Mouse (Mus musculus): Measurements from ENCODE around the gene Syne1.

Syne1 gene

GRCm38 (mm10) chr10:5305555-5305954 is 245.7 kb downstream of the Syne1 start:
- DNase-seq (ENCODE audit: low read depth): peak; percentile 93

- peak; percentile 37 for DNase-seq (ENCODE audit: low read depth)
Measured at GRCm38 (mm10) chr10:5295291-5295891, 255.9 kb downstream of the Syne1 start.

- no peak for DNase-seq (ENCODE audit: low read depth)
Measured at GRCm38 (mm10) chr10:5289575-5289909, 261.7 kb downstream of the Syne1 start.

DNA sequence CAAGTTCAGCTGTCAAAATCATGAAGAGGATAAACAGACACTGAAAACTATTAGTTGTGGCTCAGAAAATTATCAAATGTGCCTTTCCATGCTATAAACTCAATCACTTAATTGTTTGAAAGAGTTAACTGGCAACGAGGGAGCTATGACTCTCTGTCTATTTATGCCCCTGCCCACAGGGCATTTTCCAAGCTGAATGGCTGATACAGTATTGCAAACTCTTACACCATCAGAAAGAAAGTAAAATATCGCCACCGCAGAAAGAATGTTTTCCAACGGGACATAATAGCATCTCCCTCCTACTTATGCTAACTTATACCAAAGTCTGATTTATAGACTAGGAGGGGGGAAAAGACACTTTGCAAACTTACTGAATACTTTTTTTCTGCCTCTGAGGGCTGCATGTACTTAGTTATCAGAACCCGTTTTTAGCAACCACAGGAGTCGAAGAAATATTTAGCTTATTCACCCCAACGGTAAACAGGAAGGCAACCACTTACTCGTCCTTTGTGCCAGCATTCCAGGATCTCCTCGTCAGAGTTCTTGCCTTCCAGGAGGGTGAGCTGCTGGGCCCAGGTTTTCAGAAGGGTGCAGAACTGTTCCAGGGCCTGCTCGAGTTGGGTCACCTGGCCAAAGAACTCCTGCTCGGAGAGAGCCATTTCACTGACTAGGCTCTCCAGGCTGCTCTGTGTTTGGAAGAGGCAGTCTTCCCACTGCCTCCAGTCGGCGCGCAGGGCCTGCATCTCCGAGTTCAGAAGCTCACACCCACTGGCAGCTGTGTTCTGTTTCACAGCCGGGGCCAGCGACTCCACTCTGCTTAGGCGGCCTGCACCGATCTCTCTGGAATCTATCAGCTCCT is 262.3 kb downstream of the Syne1 start:
- DNase-seq (ENCODE audit: low read depth): peak; percentile 92

DNA sequence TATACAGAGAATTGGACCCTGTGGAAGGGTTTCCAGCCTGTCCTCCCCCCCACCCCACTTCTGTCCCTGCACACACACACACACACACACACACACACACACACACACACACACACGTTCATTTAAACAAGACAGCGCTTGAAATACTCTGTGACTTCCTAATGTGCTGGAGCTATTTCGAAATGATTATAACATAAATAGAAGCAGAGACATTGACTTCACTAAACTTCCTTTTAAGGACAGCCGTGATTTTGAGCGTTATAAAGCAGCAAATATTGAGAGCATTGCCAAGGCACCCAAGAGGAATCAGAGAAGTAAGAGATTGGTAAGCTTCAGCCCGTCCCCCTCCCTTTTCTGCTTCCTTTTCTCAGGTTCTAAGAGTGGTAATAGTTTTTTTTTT is 263.0 kb downstream of the Syne1 start:
- peak; percentile 78 for DNase-seq (ENCODE audit: low read depth)

DNA sequence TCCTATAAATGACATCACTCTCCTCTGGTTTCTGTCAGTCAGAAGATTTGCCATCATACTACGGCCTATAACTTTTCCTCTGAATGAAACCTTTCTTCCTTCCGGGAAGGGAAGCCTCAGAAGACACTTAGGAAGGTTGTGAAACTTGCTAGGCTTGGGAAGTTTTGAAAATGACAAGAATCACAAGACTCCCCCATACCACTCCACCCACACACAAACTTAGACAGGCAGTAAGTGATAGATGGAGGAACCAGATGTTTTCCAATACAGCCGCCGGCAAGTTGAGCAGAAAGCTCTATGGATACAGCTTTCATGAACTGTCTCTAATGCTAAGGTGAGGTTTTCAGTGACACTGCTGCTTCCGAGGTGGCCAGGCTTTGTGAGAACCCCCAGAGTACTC is 275.5 kb downstream of the Syne1 start:
- no peak for DNase-seq (ENCODE audit: low read depth)

DNA sequence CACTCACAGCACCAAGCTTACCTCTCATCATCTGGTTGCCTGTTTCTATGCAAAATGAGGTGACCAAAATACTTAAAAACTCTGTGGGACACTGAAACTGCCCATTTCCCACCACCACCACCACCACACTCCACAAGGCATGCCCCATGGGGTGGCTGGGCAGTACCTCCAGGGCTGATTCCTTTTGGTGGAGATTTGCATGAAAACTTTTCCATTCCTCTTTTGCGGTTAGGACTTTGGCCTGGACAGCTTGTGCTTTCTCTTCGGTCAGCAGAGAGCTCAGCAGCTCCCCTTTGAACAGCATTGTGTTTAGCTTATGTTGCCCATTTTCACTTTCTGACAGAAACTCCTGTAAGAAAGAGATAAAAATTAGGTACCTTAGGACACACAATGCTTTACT is 280.6 kb downstream of the Syne1 start:
- DNase-seq (ENCODE audit: low read depth): no peak

- no peak for DNase-seq (ENCODE audit: low read depth)
Measured at GRCm38 (mm10) chr10:5264418-5264817, 286.9 kb downstream of the Syne1 start.

DNA sequence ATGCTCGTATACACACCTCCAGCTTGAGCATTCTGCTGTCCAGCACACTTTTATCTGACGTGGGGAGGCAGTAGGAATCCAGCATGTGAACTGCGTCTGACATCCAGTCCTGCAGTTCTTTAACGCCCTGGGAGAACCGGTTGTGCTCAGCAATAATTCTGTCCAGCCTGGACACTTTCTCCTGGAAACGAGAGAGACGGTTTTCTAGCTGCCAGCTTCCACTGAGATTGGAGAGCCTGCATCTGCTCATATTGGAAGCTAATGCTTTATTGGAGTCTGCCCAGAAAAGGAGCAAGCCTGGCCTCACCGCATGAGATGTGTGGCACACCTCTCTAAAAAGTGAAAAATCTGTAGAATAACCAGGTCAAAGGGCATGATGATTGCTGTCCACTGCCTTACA is 288.6 kb downstream of the Syne1 start:
- DNase-seq (ENCODE audit: low read depth): no peak

DNA sequence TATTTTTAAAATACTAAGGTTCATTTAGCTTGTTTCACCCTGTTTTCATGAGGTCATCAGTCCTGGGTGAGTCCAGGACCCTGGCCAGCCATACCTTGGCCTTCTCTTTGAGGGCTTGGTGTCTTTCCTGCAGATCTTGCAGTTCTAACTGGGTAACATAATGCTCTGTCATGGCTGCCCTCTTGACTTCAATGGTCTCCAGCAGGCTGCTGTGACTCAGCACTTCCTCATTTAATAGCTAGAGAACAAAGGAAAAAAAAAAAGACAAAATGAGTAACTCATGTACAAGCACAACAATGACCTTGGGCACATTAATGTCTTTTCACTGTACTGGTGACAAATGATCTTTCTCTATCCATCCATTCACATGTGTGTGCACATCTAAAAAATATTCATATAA is 294.6 kb downstream of the Syne1 start:
- no peak for DNase-seq (ENCODE audit: low read depth)

GRCm38 (mm10) chr10:5253752-5254151 is 297.5 kb downstream of the Syne1 start:
- no peak for DNase-seq (ENCODE audit: low read depth)

- DNase-seq (ENCODE audit: low read depth): no peak
Measured at GRCm38 (mm10) chr10:5250702-5251101, 300.6 kb downstream of the Syne1 start.

GRCm38 (mm10) chr10:5239680-5240079 is 311.6 kb downstream of the Syne1 start:
- DNase-seq (ENCODE audit: low read depth): no peak

GRCm38 (mm10) chr10:5236926-5237325 is 314.4 kb downstream of the Syne1 start:
- DNase-seq (ENCODE audit: low read depth): no peak

DNA sequence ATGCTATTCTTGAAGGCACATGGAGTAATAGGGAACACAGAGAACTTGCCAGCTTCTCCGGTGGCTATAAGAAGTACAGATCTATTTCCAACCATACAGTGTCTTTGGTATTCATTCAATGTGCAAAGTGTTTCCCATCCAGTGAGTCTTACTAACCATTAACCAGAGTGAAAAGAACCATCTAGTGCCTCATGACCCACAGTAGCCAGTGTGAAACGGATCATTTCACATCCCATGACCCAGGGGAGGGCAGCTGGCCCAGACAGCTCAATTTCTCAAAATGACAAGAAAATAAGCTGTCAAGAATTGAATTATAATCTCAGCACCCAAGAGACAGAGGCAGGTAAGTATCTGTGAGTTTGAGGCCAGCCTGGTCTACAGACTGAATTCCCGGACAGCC is 315.1 kb downstream of the Syne1 start:
- no peak for DNase-seq (ENCODE audit: low read depth)

GRCm38 (mm10) chr10:5234721-5235501 is 316.4 kb downstream of the Syne1 start:
- peak; percentile 71 for DNase-seq (ENCODE audit: low read depth)

- DNase-seq (ENCODE audit: low read depth): no peak
Measured at GRCm38 (mm10) chr10:5229129-5229528, 322.2 kb downstream of the Syne1 start.

- peak; percentile 48 for DNase-seq (ENCODE audit: low read depth)
Measured at GRCm38 (mm10) chr10:5227395-5228076, 323.7 kb downstream of the Syne1 start.

GRCm38 (mm10) chr10:5215943-5216342 is 335.3 kb downstream of the Syne1 start:
- no peak for DNase-seq (ENCODE audit: low read depth)

DNA sequence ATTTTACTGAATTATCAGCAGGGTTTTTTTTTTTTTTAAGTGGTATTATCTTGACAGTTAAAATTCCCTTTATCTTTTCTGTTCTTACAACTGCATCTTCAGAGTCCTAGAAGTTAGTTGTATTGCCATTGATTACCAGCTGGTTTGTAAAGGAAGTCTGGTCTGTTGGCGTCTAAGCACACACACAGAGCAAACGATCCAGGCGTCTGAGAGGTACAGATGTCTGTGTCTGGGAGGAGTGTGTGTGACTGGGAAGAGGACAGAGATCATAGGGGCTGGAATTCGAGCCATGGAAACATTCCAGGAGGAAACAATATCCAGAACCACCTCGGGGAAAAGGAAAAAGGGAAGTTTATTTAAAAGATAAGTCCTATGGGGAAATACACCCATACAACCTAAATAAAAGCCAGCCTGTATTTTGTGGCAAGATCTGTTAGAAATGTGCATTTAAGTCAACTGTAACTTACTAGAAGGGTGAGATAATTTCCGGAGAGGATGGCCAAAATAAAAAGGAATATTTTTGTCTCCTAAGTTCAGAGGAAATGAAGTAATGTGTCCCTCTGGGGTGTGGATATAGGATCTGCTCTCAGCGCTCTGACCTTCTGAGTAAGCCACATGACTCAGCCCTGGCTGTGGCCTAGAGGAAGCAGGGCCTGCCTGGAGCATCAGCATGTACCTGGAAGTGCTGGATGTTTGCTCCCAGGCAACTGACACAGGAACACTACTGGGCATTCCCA is 343.2 kb downstream of the Syne1 start:
- peak; percentile 76 for DNase-seq (ENCODE audit: low read depth)

DNA sequence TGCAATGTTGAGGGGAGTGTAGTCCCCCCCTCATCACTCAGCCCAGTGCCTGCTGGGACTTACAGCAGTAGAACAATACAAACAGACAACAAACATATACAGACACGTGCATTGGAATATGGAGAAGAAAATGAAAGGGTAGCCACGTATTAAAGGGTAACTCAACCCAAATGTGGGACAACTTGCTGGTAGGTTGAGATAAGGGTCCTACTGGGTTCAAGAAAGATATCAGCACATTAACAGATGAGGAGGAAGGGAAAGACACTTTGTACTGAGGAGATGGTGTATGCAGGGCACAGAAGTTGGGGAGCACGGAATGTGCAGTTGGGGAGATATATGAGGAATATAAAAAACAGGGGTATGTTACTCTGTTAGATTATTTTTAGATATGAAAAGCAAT is 345.3 kb downstream of the Syne1 start:
- no peak for DNase-seq (ENCODE audit: low read depth)

GRCm38 (mm10) chr10:5205570-5205969 is 345.7 kb downstream of the Syne1 start:
- no peak for DNase-seq (ENCODE audit: low read depth)
